8 mouse cellular contexts compared by ENCODE assay signal in the genomic region with DNA sequence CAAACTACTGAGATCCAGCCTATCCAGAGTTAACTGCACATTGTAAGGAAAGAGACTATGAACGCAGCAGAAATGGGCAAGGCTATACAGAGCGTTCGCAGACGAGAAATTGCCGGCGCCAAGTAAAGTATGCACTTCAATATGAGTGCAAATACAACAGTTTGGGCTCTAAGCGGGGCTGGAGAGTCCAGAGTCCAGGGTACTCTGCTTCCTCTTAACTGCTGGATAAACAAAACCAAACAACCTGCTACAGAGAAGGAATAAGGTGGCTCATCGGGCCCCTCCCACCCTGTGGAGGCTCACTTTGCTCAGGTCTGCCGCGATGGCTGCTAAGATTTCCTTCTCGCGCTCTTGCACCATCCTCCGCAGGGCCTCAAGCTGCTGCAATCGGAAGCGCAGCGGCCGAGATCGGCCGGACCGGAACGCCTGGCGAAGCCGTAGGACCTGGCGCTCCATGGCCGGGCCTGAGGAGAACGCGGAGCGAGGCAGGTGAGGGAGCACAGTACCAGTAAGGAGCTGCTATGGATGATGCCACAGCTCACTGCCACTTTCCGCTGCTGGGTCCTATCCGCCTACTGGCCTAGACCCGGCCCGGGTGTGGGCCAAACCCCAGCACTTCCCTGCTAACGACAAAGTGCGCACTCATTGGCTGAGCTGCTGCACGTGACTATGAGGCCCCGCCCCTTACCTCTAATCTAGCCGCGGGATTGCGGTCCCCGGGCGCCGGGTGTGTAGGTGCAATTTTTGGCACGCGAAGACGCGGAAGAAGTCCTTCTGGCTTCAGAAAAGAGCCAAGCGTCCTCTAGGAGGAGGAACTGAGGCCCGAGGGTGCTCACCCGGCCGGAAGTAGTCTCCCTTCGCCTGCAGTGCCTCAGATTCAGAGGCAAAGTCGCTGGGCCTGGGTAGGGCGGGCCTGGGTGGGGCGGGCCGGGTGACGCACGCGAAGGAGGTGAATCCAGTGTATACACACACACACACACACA. TPM values are rescaled to one million over a fixed set of nuclear protein-coding genes. Genes with fewer than 3 reads are reported as not detected.
A peak's percentile ranks its signal among the peaks of the same experiment; 100 is the strongest.
DNase-seq lines count a peak whose midpoint lies in the region; ATAC-seq and TF ChIP-seq lines count a peak whose summit lies in the region.

Gene Aldh3a2 (minus strand): TSS at position 914 of the 983 bp plus-strand sequence.

- peak within 1 kb of the TSS; percentile 66 for H3K9ac ChIP-seq in ES-Bruce4 (ENCODE audit: low read depth, poor library complexity, severe bottlenecking)
- peak within 1 kb of the TSS; percentile 89 for H3K9ac ChIP-seq in forebrain, embryonic 14.5 days (ENCODE audit: low read length)
- H3K9ac ChIP-seq in neural tube, embryonic 15.5 days (replicated peaks): peak within 1 kb of the TSS; percentile 89

- peak; percentile 98 for ATAC-seq in cerebellum, adult (ENCODE audit: insufficient number of reproducible peaks, low FRiP score, low TSS enrichment)
- peak; percentile 100 for ATAC-seq in forebrain, embryonic 14.5 days
- ATAC-seq in neural tube, embryonic 15.5 days (ENCODE audit: low FRiP score): peak; percentile 100

- peak within 1 kb of the TSS; percentile 77 for H3K4me3 ChIP-seq in ES-Bruce4 (ENCODE audit: low read depth, low read length)
- H3K4me3 ChIP-seq in forebrain, embryonic 14.5 days (ENCODE audit: low read depth, low read length): peak within 1 kb of the TSS; percentile 69
- peak within 1 kb of the TSS; percentile 67 for H3K4me3 ChIP-seq in neural tube, embryonic 15.5 days (replicated peaks)

- intact Hi-C loops in heart, postnatal 14 days (cut with DNase I): loop anchor here (5.0 kb wide), 1 partner anchor 35 kb away; no protein-coding TSS in a partner anchor

- H3K4me1 ChIP-seq in ES-Bruce4 (ENCODE audit: control insufficient read depth, insufficient read depth, low read length): peaks cover 2% of the 10 kb centered on the region
- no peaks in the 10 kb centered on the region; the same call in 1 of the 2 replicates for H3K4me1 ChIP-seq in forebrain, embryonic 14.5 days (ENCODE audit: control insufficient read depth, insufficient read depth, low read length)
- peaks cover 13% of the 10 kb centered on the region for H3K4me1 ChIP-seq in neural tube, embryonic 15.5 days

- peak within 1 kb of the TSS; percentile 72 for H3K4me2 ChIP-seq in forebrain, embryonic 14.5 days (ENCODE audit: low read length)
- H3K4me2 ChIP-seq in neural tube, embryonic 15.5 days: peak within 1 kb of the TSS; percentile 66

- TF ChIP-seq POLR2A in ES-Bruce4 (IDR thresholded peaks at IDR 0.05; ENCODE audit: insufficient read depth, low read length): peak; percentile 88

- no peaks in the 10 kb centered on the region for H3K9me3 ChIP-seq in ES-Bruce4 (replicated peaks; ENCODE audit: control insufficient read depth, insufficient read depth, low read length, poor library complexity, severe bottlenecking)
- no peaks in the 10 kb centered on the region for H3K9me3 ChIP-seq in forebrain, embryonic 14.5 days (replicated peaks; ENCODE audit: control insufficient read depth, low read length)
- no peaks in the 10 kb centered on the region for H3K9me3 ChIP-seq in neural tube, embryonic 15.5 days (replicated peaks)

- peak; percentile 97 for DNase-seq in forebrain, embryonic 14.5 days (ENCODE audit: low spot score)
- DNase-seq in heart, postnatal 14 days: peak; percentile 93 to 95
- DNase-seq in layer of hippocampus, adult 11-12 months (ENCODE audit: low spot score): peak; percentile 94
- peak; percentile 98 for DNase-seq in lung, adult 18-20 months
- peak; percentile 94 for DNase-seq in testis, postnatal 14 days (ENCODE audit: low spot score)

- TF ChIP-seq EP300 in ES-Bruce4 (IDR thresholded peaks at IDR 0.05; ENCODE audit: insufficient read depth, low read depth, low read length): no peak

- peaks cover 5% of the 10 kb centered on the region for H3K36me3 ChIP-seq in ES-Bruce4 (ENCODE audit: control insufficient read depth, insufficient read depth, low read length, poor library complexity, severe bottlenecking)
- peaks cover 14% of the 10 kb centered on the region for H3K36me3 ChIP-seq in forebrain, embryonic 14.5 days (ENCODE audit: control insufficient read depth, insufficient read depth, low read length)
- peaks cover 18% of the 10 kb centered on the region for H3K36me3 ChIP-seq in neural tube, embryonic 15.5 days

- H3K27me3 ChIP-seq in ES-Bruce4 (ENCODE audit: control insufficient read depth, insufficient read depth, low read length, poor library complexity, severe bottlenecking): no peaks in the 10 kb centered on the region; the same call in 1 of the 2 replicates
- H3K27me3 ChIP-seq in forebrain, embryonic 14.5 days (replicated peaks; ENCODE audit: control insufficient read depth, insufficient read depth, low read length): 0 out of 2 replicates have a peak, but pooled peaks cover 8% of the 10 kb centered on the region
- H3K27me3 ChIP-seq in neural tube, embryonic 15.5 days (replicated peaks): no peaks in the 10 kb centered on the region

- WGBS in forebrain, embryonic 14.5 days: under 1% methylated on average over 58 of the region's 58 CpGs
- WGBS in neural tube, embryonic 15.5 days: under 1% methylated on average over 58 of the region's 58 CpGs

- no peak for TF ChIP-seq CTCF in ES-Bruce4 (IDR thresholded peaks at IDR 0.05; ENCODE audit: low read depth, low read length)

- peak within 1 kb of the TSS; percentile 55; the same call in 1 of the 2 replicates for H3K27ac ChIP-seq in ES-Bruce4 (ENCODE audit: insufficient read depth, low read length)
- H3K27ac ChIP-seq in forebrain, embryonic 14.5 days (ENCODE audit: low read depth, low read length): peak within 1 kb of the TSS; percentile 90
- H3K27ac ChIP-seq in neural tube, embryonic 15.5 days (replicated peaks): peak within 1 kb of the TSS; percentile 97

RNA-seq across cellular contexts. Expression of gene Aldh3a2, which starts in this region (rescaled TPM):
- 21.3 and 22.4 TPM in 2 replicates for polyA plus RNA-seq in ES-Bruce4 (2011; ENCODE audit: insufficient read depth, insufficient read length, low read depth, missing spikeins)
- 30.2 and 31.8 TPM in 2 replicates for polyA plus RNA-seq in forebrain, embryonic 14.5 days (2014; fragmentation: Nextera tagmentation; extraction: Ambion mirVana)
- total RNA-seq in heart, postnatal 14 days (2021): 10 to 100 TPM; 37.3 to 38.4 TPM
- polyA plus RNA-seq in neural tube, embryonic 15.5 days (2015; fragmentation: Nextera tagmentation; extraction: Ambion mirVana): 28.5 and 32.1 TPM in 2 replicates

Comparison
In these comparisons a context has a peak if more than half of its experiments do, and no peak if none do; other contexts are left out.
1. Peak in every context shown above with its lines: DNase-seq, ATAC-seq, H3K4me3 ChIP-seq and H3K27ac ChIP-seq.